Mouse (Mus musculus) limb, embryonic 11.5 days (tissue): Measurements from ENCODE around the gene Cd109. TPM values are rescaled to one million over a fixed set of nuclear protein-coding genes. Genes with fewer than 3 reads are reported as not detected.

Experiments used
- ATAC-seq: fragments of 200-750 bp; cut with Nextera tagmentation; 2 replicates; pipeline ENCODE4 v1.8.0; 2017; ENCODE audit warnings: low read depth; ENCODE audit not compliant: insufficient number of reproducible peaks, low FRiP score, low TSS enrichment
- DNase-seq: peaks from one replicate; pipeline ENCODE4 v3.0.0-alpha.2; 2015; ENCODE audit warnings: low spot score
- H3K27ac ChIP-seq: fragments of 300-500 bp; sonication (generic); replicated peaks from 2 replicates; pipeline ENCODE4 v1.5.1; 2014; ENCODE audit warnings: low read depth, mild to moderate bottlenecking, low read length
- H3K27me3 ChIP-seq: fragments of 300-500 bp; sonication (generic); 2 replicates; pipeline ENCODE4 v1.6.1; 2014; ENCODE audit warnings: mild to moderate bottlenecking, low read length, mixed read lengths; ENCODE audit not compliant: control insufficient read depth, insufficient read depth
- H3K36me3 ChIP-seq: fragments of 300-500 bp; sonication (generic); 2 replicates; pipeline ENCODE4 v1.6.1; 2014; ENCODE audit warnings: mild to moderate bottlenecking, low read length, moderate library complexity, mixed read lengths; ENCODE audit not compliant: control insufficient read depth, insufficient read depth
- H3K4me1 ChIP-seq: fragments of 300-500 bp; sonication (generic); 2 replicates; pipeline ENCODE4 v1.6.1; 2014; ENCODE audit warnings: low read length, mixed read lengths; ENCODE audit not compliant: control insufficient read depth, insufficient read depth
- H3K4me2 ChIP-seq: fragments of 300-500 bp; sonication (generic); 2 replicates; pipeline ENCODE4 v1.6.1; 2014; ENCODE audit warnings: low read depth, mild to moderate bottlenecking, moderate library complexity; ENCODE audit not compliant: severe bottlenecking
- H3K4me3 ChIP-seq: fragments of 300-500 bp; sonication (generic); 2 replicates; pipeline ENCODE4 v1.5.1; 2014; ENCODE audit warnings: low read depth, low read length
- H3K9ac ChIP-seq: fragments of 300-500 bp; sonication (generic); 2 replicates; pipeline ENCODE4 v1.6.1; 2014; ENCODE audit warnings: mild to moderate bottlenecking, low read length
- H3K9me3 ChIP-seq: fragments of 300-500 bp; sonication (generic); 2 replicates; pipeline ENCODE4 v1.6.1; 2016; ENCODE audit warnings: low read length; ENCODE audit not compliant: control insufficient read depth
- WGBS: fragments of 180-500 bp; shearing (Covaris S2); extraction: QIAGEN DNeasy Blood & Tissue Kit; methylation state at CpG from one replicate; pipeline ENCODE4 v1.1.7; 2014; 5-methylcytosine and 5-hydroxymethylcytosine counted together
- polyA plus RNA-seq: library from polyadenylated mRNA; unstranded; fragments of >200 nt; fragmentation: Nextera tagmentation; extraction: Ambion mirVana; gene quantifications from 2 replicates; pipeline ENCODE4 v1.2.1, GENCODE M21; 2014

Gene Cd109
- 5.0 and 5.7 TPM in 2 replicates for polyA plus RNA-seq

DNA sequence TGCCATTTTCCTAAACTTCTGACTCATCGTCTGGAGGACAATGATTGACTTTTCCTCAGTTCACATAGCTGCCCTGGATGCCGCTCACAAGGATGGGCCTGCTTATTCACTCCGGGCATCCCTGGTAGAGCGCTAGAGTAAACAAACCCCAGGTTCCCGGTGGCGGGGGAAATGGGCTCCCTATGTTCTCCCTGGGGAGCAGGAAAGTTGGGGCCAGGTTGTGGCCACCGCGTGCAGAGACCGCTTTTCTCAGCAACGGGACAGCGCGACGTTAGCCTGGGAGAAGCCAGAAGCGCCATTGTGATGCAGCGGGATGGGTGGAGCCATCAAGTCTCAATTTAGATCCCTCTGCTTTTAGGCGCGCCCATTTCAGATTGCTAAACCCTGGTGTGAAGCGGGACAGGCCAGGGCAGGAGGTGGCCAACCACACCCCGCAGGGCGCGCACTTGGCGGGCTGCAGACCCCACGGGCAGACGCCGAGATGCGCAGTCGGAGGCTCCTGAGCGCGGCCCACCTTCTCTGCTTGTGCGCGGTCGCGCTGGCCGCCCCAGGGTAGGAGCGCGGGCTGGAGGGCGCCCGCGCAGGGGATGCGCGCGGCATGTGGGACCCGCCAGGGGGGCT is at the start of gene Cd109:
TSS of gene Cd109 (plus strand) at position 146 of the 621 bp plus-strand sequence.
- H3K4me3 ChIP-seq = peak within 1 kb of the TSS; percentile 50
- H3K9me3 ChIP-seq = no peaks in the 10 kb centered on the region
- no peak within 1 kb of the TSS for H3K27ac ChIP-seq
- H3K4me2 ChIP-seq = peak within 1 kb of the TSS; percentile 94
- no peaks in the 10 kb centered on the region for H3K27me3 ChIP-seq
- WGBS = under 1% methylated on average over 43 of the region's 43 CpGs
- H3K9ac ChIP-seq = peak within 1 kb of the TSS; percentile 60
- no peaks in the 10 kb centered on the region for H3K4me1 ChIP-seq
- DNase-seq (peak; percentile 74), ATAC-seq (peak; percentile 55)
- no peaks in the 10 kb centered on the region for H3K36me3 ChIP-seq

DNA sequence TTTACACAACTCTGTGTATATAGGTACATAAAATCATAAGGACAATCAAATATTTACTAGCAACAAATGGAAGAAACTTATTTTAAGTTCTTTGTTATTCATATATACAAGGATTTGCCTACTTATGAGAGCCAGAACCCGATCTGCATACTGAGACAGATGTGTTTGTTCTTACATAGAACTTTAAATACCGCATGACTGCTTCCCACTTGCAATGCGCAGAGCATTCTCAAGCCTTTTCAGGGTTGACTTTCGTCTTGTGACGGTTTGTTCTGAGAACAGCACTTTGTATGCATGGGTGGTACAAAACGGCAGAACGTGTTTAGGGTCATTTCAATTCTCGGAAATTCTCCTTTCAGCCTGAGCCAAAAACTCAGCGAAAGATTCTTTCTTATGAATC is 45.4 kb upstream of the Cd109 start:
- no peak for ATAC-seq
- Histone ChIP-seq H3K9ac (no peak overlapping the region), H3K4me1 (no peaks in the 10 kb centered on the region), H3K27ac (no peak overlapping the region), H3K9me3 (no peaks in the 10 kb centered on the region), H3K4me2 (no peak overlapping the region), H3K4me3 (no peak overlapping the region), H3K27me3 (no peaks in the 10 kb centered on the region), H3K36me3 (no peaks in the 10 kb centered on the region)
- no peak for DNase-seq
- WGBS = 98% methylated on average over 9 of the region's 9 CpGs

- no peak for ATAC-seq
- peaks cover 3% of the 10 kb centered on the region; the same call in 1 of the 2 replicates for H3K36me3 ChIP-seq
- 94% methylated on average over 5 of the region's 5 CpGs for WGBS
These were observed 38.9 kb upstream of the Cd109 start for GRCm38 (mm10) chr9:78576466-78576865.

DNA sequence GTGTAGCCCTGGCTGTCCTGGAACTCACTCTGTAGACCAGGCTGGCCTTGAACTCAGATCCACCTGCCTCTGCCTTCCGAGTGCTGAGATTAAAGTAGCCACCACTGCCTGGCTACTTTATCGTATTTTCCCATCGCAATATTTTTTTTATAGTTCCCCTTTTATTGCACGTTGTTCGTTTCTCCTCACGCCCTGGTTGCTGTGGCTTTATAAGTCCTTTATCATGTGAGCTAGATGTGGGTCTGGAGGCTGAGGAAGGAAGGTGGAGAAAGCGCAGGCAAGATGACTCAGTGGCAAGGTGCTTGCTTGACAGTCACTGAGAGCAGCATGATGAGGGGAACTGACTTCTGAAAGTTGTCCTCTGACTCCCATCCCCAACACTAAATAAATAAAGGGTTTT is 36.5 kb upstream of the Cd109 start:
- no peak for DNase-seq
- no peak overlapping the region for H3K4me3 ChIP-seq
- WGBS = 89% methylated on average over 7 of the region's 7 CpGs

More at GRCm38 (mm10) chr9:78576466-78576865, 38.9 kb upstream of the Cd109 start:
- Histone ChIP-seq H3K9ac (no peak overlapping the region), H3K4me1 (no peaks in the 10 kb centered on the region), H3K27ac (no peak overlapping the region), H3K4me3 (no peak overlapping the region), H3K27me3 (no peaks in the 10 kb centered on the region), H3K4me2 (no peak overlapping the region), H3K9me3 (no peaks in the 10 kb centered on the region)
- no peak for DNase-seq

DNA sequence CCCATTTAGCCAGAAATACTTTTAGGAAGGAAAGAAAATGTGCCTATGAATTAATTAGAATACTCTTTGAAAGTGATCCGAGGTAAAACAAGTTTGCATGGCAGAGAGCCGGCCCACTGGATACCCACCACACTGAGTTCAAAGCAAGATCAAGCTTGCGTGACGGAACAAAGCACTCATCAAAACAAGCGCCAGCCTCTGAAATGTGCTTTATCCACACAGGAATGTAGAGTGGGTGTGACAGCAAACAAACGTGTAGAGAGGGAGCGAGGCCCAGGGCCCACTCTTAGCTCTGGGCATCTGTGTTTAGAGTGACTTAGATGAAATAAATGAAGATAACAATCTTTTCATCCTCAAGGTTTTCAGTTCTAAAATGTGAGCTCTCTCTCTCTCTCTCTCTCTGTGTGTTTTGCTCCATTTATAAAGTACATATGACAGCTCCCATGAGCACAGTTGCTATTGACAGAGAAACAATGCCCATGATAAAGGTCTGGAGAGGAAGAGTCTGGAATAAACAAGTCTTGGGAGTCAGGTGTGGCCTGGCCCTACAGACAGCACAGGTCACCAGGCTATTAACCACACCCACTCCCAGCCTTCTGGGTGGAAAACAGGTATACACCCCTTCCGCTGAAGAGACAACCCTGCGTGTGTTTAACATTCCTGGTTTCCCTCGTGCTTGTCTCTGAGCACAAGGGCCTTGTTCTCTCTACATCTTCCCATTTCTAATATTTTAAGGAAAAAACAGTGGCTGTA is 35.5 kb upstream of the Cd109 start:
- DNase-seq = no peak
- no peak overlapping the region for H3K4me2 ChIP-seq
- H3K4me1 ChIP-seq = no peaks in the 10 kb centered on the region
- H3K36me3 ChIP-seq = peaks cover 3% of the 10 kb centered on the region; the same call in 1 of the 2 replicates
- H3K27ac ChIP-seq = no peak overlapping the region
- 75% methylated on average over 10 of the region's 10 CpGs for WGBS
- H3K9ac ChIP-seq = no peak overlapping the region
- H3K9me3 ChIP-seq = no peaks in the 10 kb centered on the region
- no peak overlapping the region for H3K4me3 ChIP-seq
- no peak for ATAC-seq
- no peaks in the 10 kb centered on the region for H3K27me3 ChIP-seq

More for the DNA sequence above, 36.5 kb upstream of the Cd109 start:
- Histone ChIP-seq H3K36me3 (peaks cover 3% of the 10 kb centered on the region; the same call in 1 of the 2 replicates), H3K9ac (no peak overlapping the region), H3K27ac (no peak overlapping the region), H3K9me3 (no peaks in the 10 kb centered on the region), H3K4me1 (no peaks in the 10 kb centered on the region), H3K27me3 (no peaks in the 10 kb centered on the region), H3K4me2 (no peak overlapping the region)
- ATAC-seq = no peak

GRCm38 (mm10) chr9:78587218-78587883 is 28.0 kb upstream of the Cd109 start:
- no peaks in the 10 kb centered on the region for H3K4me1 ChIP-seq
- H3K27me3 ChIP-seq = no peaks in the 10 kb centered on the region
- ATAC-seq (no peak), DNase-seq (no peak)
- H3K9me3 ChIP-seq = no peaks in the 10 kb centered on the region
- peak overlapping the region; percentile 62 for H3K9ac ChIP-seq
- peak overlapping the region; percentile 77; the same call in 1 of the 2 replicates for H3K27ac ChIP-seq
- WGBS = 1% methylated on average over 31 of the region's 31 CpGs
- H3K4me3 ChIP-seq = peak overlapping the region; percentile 65
- peak overlapping the region; percentile 46 for H3K4me2 ChIP-seq
- H3K36me3 ChIP-seq = no peaks in the 10 kb centered on the region

DNA sequence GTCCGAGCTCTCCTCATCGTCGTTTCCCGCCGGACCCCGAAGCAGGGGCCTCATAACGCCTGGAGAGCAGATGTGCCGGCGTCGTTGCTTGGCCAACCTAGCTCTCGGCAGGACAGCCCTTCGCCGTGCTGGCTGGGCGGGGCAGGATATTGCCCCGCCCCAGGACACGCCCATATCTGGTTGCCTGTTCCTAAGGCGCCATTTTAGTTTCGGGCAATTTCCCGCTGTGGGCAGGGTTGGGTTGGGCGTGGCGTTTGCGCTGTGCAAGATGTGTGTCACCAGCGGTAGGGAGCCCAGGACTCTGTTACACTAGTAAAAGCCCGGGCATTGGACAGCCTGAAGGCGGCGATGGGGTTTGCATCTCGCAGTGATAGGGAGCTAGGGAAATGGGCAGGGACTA is 27.4 kb upstream of the Cd109 start, which contains the start of gene Slc17a5:
TSS of gene Slc17a5 (minus strand) at position 128 of the 400 bp plus-strand sequence.
- Histone ChIP-seq H3K9ac (peak within 1 kb of the TSS; percentile 62), H3K27me3 (no peaks in the 10 kb centered on the region), H3K4me1 (no peaks in the 10 kb centered on the region), H3K4me3 (peak within 1 kb of the TSS; percentile 65), H3K9me3 (no peaks in the 10 kb centered on the region), H3K36me3 (no peaks in the 10 kb centered on the region), H3K27ac (peak within 1 kb of the TSS; percentile 77; the same call in 1 of the 2 replicates), H3K4me2 (peak within 1 kb of the TSS; percentile 46)
- DNase-seq (peak; percentile 97), ATAC-seq (peak; percentile 97)
- under 1% methylated on average over 27 of the region's 27 CpGs for WGBS

DNA sequence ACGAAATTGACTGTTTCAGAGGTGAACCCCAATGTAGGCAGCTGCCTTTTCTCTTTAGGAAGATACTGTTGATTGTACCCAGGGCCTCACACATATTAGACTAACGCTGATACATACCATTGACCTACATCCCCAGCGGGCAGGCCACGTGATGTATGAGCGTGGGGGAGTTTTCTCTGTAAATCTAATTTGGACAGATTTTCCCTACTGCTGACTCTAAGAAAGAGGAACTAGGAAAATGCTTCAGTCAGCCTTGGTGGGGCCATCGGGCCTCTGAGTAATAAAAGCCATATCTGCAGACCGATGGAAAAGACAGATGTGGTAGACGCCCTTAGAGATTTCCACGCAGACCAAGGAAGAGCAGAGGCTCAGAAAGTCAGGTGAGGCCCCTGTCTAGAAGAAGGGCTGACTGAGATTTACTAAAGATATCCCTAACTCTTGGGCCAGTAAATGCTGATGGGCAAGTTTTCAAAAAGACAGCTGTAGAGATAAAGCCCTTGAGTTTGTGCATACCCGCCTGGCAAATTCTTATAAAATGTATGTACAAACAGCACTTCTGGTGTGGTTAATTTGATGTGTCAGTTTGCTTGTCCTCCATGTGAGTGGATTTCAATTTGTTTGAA is 26.8 kb upstream of the Cd109 start:
- Histone ChIP-seq H3K36me3 (no peaks in the 10 kb centered on the region), H3K9ac (no peak overlapping the region; the same call in 1 of the 2 replicates), H3K4me3 (peak overlapping the region; percentile 65), H3K4me1 (no peaks in the 10 kb centered on the region), H3K9me3 (no peaks in the 10 kb centered on the region), H3K27me3 (no peaks in the 10 kb centered on the region), H3K27ac (no peak overlapping the region), H3K4me2 (peak overlapping the region; percentile 46)
- ATAC-seq (peak; percentile 38), DNase-seq (no peak)
- 82% methylated on average over 10 of the region's 10 CpGs for WGBS
